In the genomic region with DNA sequence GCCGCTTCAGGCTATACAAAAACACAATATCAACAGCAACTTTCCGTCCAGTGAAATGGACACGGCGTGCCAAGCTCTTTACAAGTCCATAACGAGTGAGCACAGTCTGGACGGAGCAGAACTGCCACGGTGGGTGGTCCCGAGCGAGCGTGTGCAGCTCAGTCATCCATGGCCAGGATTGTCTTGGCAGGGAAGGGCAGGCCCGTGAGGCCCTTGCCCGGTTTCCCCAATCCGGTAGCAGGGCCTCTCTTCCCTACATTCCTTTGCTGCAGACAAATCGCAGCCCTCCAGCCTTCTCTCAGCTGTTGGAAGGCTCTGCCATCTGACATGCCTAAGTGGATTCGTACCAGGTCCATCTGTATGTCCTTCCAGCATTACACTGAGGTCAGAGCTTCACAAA, we compare ENCODE assay signal across 8 mouse cellular contexts.
DNase-seq lines count a peak whose midpoint lies in the region; ATAC-seq and TF ChIP-seq lines count a peak whose summit lies in the region.
"Had no signal": no experiment of that assay in that cellular context is flagged by ENCODE, and none has a peak within 500 bp of the region (broad histone marks: within the 10 kb centered on the region; RNA-seq: fewer than 3 reads in every experiment).

No protein-coding gene starts in this region.

- peak overlapping the region; percentile 76 for H3K27ac ChIP-seq in heart, embryonic 11.5 days (ENCODE audit: low read depth, low read length)
- peak overlapping the region; percentile 67 for H3K27ac ChIP-seq in limb, embryonic 14.5 days (replicated peaks; ENCODE audit: low read depth, low read length)
- H3K27ac ChIP-seq: liver, embryonic 15.5 days had no signal

- no peaks in the 10 kb centered on the region for H3K27me3 ChIP-seq in heart, embryonic 11.5 days (ENCODE audit: control insufficient read depth, insufficient read depth, low read length)
- H3K27me3 ChIP-seq in limb, embryonic 14.5 days (ENCODE audit: control insufficient read depth, insufficient read depth, low read length) = no peaks in the 10 kb centered on the region
- H3K27me3 ChIP-seq: liver, embryonic 15.5 days had no signal

- H3K9me3 ChIP-seq in heart, embryonic 11.5 days (replicated peaks; ENCODE audit: control insufficient read depth, low read length) = no peaks in the 10 kb centered on the region
- no peaks in the 10 kb centered on the region for H3K9me3 ChIP-seq in limb, embryonic 14.5 days (ENCODE audit: control insufficient read depth, low read length)
- H3K9me3 ChIP-seq: liver, embryonic 15.5 days had no signal

- H3K9ac ChIP-seq in heart, embryonic 11.5 days (ENCODE audit: low read depth, low read length) = peak overlapping the region; percentile 43; the same call in 1 of the 2 replicates
- no peak overlapping the region for H3K9ac ChIP-seq in limb, embryonic 14.5 days (ENCODE audit: low read depth, low read length, severe bottlenecking)
- H3K9ac ChIP-seq: liver, embryonic 15.5 days had no signal

- 43% methylated on average over 15 of the region's 15 CpGs for WGBS in heart, embryonic 11.5 days (ENCODE audit: insufficient replicate concordance)
- WGBS in limb, embryonic 14.5 days = 22% methylated on average over 15 of the region's 15 CpGs

- ATAC-seq in heart, embryonic 11.5 days (replicated peaks; ENCODE audit: insufficient number of reproducible peaks, low FRiP score, low TSS enrichment) = 0 out of 2 replicates have a peak, but pooled peaks have one; percentile 18
- ATAC-seq in limb, embryonic 14.5 days (ENCODE audit: low FRiP score, low read depth) = peak; percentile 81

- no peaks in the 10 kb centered on the region for H3K36me3 ChIP-seq in heart, embryonic 11.5 days (ENCODE audit: control insufficient read depth, insufficient read depth, low read length)
- no peaks in the 10 kb centered on the region for H3K36me3 ChIP-seq in limb, embryonic 14.5 days (ENCODE audit: control insufficient read depth, insufficient read depth, low read length)
- H3K36me3 ChIP-seq: liver, embryonic 15.5 days had no signal

- no peak overlapping the region for H3K4me2 ChIP-seq in heart, embryonic 11.5 days
- H3K4me2 ChIP-seq in limb, embryonic 14.5 days (replicated peaks; ENCODE audit: low read depth, low read length, severe bottlenecking) = no peak overlapping the region
- H3K4me2 ChIP-seq: liver, embryonic 15.5 days had no signal

- DNase-seq in R1 (ENCODE audit: low read depth, low spot score) = peak; percentile 15
- peak; percentile 51 for DNase-seq in embryo, embryonic 10.5 days (ENCODE audit: low spot score)
- DNase-seq in limb, embryonic 14.5 days (ENCODE audit: low spot score) = peak; percentile 81
- DNase-seq in skeletal muscle tissue, adult 2 months (ENCODE audit: low read depth, low spot score) = peak; percentile 24
- no peak for DNase-seq in spleen, postnatal 10 days (ENCODE audit: low spot score in 2 of 2)
- DNase-seq in layer of hippocampus, postnatal 36 days = no peak

- TF ChIP-seq POLR2A in limb, embryonic 14.5 days (IDR thresholded peaks at IDR 0.05; ENCODE audit: borderline replicate concordance, extremely low read depth, insufficient read depth, insufficient read length) = no peak

- peaks cover 23% of the 10 kb centered on the region for H3K4me1 ChIP-seq in heart, embryonic 11.5 days (ENCODE audit: control insufficient read depth, insufficient read depth, low read length)
- peaks cover 50% of the 10 kb centered on the region for H3K4me1 ChIP-seq in limb, embryonic 14.5 days (ENCODE audit: control insufficient read depth, insufficient read depth, low read length)

- H3K4me3 ChIP-seq in heart, embryonic 11.5 days (ENCODE audit: low read depth, low read length) = no peak overlapping the region
- H3K4me3 ChIP-seq in limb, embryonic 14.5 days (replicated peaks; ENCODE audit: low read length) = no peak overlapping the region
- H3K4me3 ChIP-seq: liver, embryonic 15.5 days had no signal

Comparison
In these comparisons a context has a peak if more than half of its experiments do, and no peak if none do; other contexts are left out.
1. DNase-seq: peak in R1 (single experiment), embryo, embryonic 10.5 days (single experiment), limb, embryonic 14.5 days (single experiment) and skeletal muscle tissue, adult 2 months (single experiment); none in spleen, postnatal 10 days (0 of 2) and layer of hippocampus, postnatal 36 days (0 of 2).